Comparison of ENCODE assay signal across 8 mouse cellular contexts in genomic region chr1:182376221-182376620, GRCm38 (mm10). TPM values are rescaled to one million over a fixed set of nuclear protein-coding genes. Genes with fewer than 3 reads are reported as not detected.
A peak's percentile ranks its signal among the peaks of the same experiment; 100 is the strongest.
DNase-seq lines count a peak whose midpoint lies in the region; ATAC-seq and TF ChIP-seq lines count a peak whose summit lies in the region.

No protein-coding gene starts in this region.

- H3K9ac ChIP-seq in liver, adult 2 months (ENCODE audit: low read depth, low read length) = no peak overlapping the region
- no peak overlapping the region for H3K9ac ChIP-seq in liver, embryonic 12.5 days

- DNase-seq in liver, adult 2 months (ENCODE audit: extremely low read depth, low read depth, low spot score) = peak; percentile 62
- DNase-seq in embryonic facial prominence, embryonic 10.5 days (ENCODE audit: low spot score) = peak; percentile 20
- peak; percentile 75 for DNase-seq in hindlimb bud, embryonic 11.5 days (ENCODE audit: extremely low spot score, low read depth, low spot score)
- DNase-seq in telencephalon, adult 2 months (ENCODE audit: low read depth, low spot score) = peak; percentile 41
- no peak for DNase-seq in urinary bladder, postnatal 14 days (ENCODE audit: low spot score)

- TF ChIP-seq POLR2A in liver, adult 2 months (IDR thresholded peaks at IDR 0.05; ENCODE audit: extremely low read depth, insufficient read depth, low read length) = no peak

- TF ChIP-seq CTCF in liver, adult 2 months (IDR thresholded peaks at IDR 0.05; ENCODE audit: low read depth, low read length) = peak; percentile 36; the same call in 1 of the 2 replicates

- no peaks in the 10 kb centered on the region for H3K36me3 ChIP-seq in liver, adult 2 months (ENCODE audit: control insufficient read depth, insufficient read depth, low read length)
- no peaks in the 10 kb centered on the region for H3K36me3 ChIP-seq in liver, embryonic 12.5 days
- H3K36me3 ChIP-seq in embryonic facial prominence, embryonic 10.5 days (replicated peaks) = no peaks in the 10 kb centered on the region

- H3K4me3 ChIP-seq in liver, adult 2 months (ENCODE audit: insufficient read depth, low read depth, low read length) = no peak overlapping the region
- H3K4me3 ChIP-seq in liver, embryonic 12.5 days = no peak overlapping the region
- H3K4me3 ChIP-seq in embryonic facial prominence, embryonic 10.5 days = no peak overlapping the region

- no peaks in the 10 kb centered on the region for H3K9me3 ChIP-seq in liver, embryonic 12.5 days (replicated peaks)
- H3K9me3 ChIP-seq in embryonic facial prominence, embryonic 10.5 days = no peaks in the 10 kb centered on the region

- no peak for ATAC-seq in liver, embryonic 12.5 days
- peak; percentile 32 for ATAC-seq in activated CD4-positive, CD25-positive, alpha-beta regulatory T cell, adult 4 months
- peak; percentile 61 for ATAC-seq in megakaryocyte progenitor cell, adult 5-6 weeks (replicated peaks; ENCODE audit: poor library complexity)

- WGBS in liver, adult 2 months = 35% methylated on average over 8 of the region's 8 CpGs
- 37% methylated on average over 8 of the region's 8 CpGs for WGBS in liver, embryonic 12.5 days (ENCODE audit: insufficient replicate concordance)
- 37% methylated on average over 8 of the region's 8 CpGs for WGBS in embryonic facial prominence, embryonic 10.5 days

- no peaks in the 10 kb centered on the region for H3K27me3 ChIP-seq in liver, adult 2 months (ENCODE audit: control insufficient read depth, insufficient read depth, low read length)
- peaks cover 38% of the 10 kb centered on the region for H3K27me3 ChIP-seq in liver, embryonic 12.5 days (replicated peaks)
- H3K27me3 ChIP-seq in embryonic facial prominence, embryonic 10.5 days (replicated peaks; ENCODE audit: low read depth, poor library complexity, severe bottlenecking) = peaks cover 5% of the 10 kb centered on the region; the same call in 1 of the 2 replicates

- H3K79me2 ChIP-seq in liver, adult 2 months (ENCODE audit: control insufficient read depth, insufficient read depth, low read length) = no peaks in the 10 kb centered on the region

- no peak overlapping the region for H3K4me2 ChIP-seq in liver, embryonic 12.5 days

- no peaks in the 10 kb centered on the region for H3K4me1 ChIP-seq in liver, adult 2 months (ENCODE audit: control insufficient read depth, insufficient read depth, low read length)
- no peaks in the 10 kb centered on the region for H3K4me1 ChIP-seq in liver, embryonic 12.5 days
- 0 out of 2 replicates have a peak, but pooled peaks cover 2% of the 10 kb centered on the region for H3K4me1 ChIP-seq in embryonic facial prominence, embryonic 10.5 days

- no peak overlapping the region for H3K27ac ChIP-seq in liver, adult 2 months (replicated peaks; ENCODE audit: insufficient read depth, low read depth, low read length)
- no peak overlapping the region for H3K27ac ChIP-seq in liver, embryonic 12.5 days
- no peak overlapping the region for H3K27ac ChIP-seq in embryonic facial prominence, embryonic 10.5 days (replicated peaks)

RNA-seq across cellular contexts. Expression of gene Trp53bp2, which starts 32.8 kb away (rescaled TPM):
- total RNA-seq in liver, adult 2 months (2014; rRNA removed) = 5.0 and 6.0 TPM in 2 replicates
- 5.7 and 7.2 TPM in 2 replicates for polyA plus RNA-seq in liver, adult 2 months (2012; rRNA removed)
- polyA plus RNA-seq in liver, embryonic 12.5 days (2016; fragmentation: Nextera tagmentation; extraction: Ambion mirVana) = 5.3 and 5.6 TPM in 2 replicates
- polyA plus RNA-seq in activated CD4-positive, CD25-positive, alpha-beta regulatory T cell, adult 4 months (2017; shearing (Covaris generic)) = 1 to 10 TPM; 7.7 TPM
- polyA plus RNA-seq in embryonic facial prominence, embryonic 10.5 days (2016; fragmentation: Nextera tagmentation; extraction: Ambion mirVana) = 34.1 and 35.6 TPM in 2 replicates
- total RNA-seq in megakaryocyte progenitor cell, adult 5-6 weeks (2015) = 12.3 and 17.5 TPM in 2 replicates
- total RNA-seq in megakaryocyte progenitor cell, adult 5-6 weeks (2017) = 7.5 and 10.6 TPM in 2 replicates

RNA-seq across cellular contexts. Expression of gene Fbxo28, which starts 34.8 kb away (rescaled TPM):
- total RNA-seq in liver, adult 2 months (2014; rRNA removed) = 5.0 and 5.9 TPM in 2 replicates
- polyA plus RNA-seq in liver, adult 2 months (2012; rRNA removed) = 4.7 TPM in 2 replicates
- polyA plus RNA-seq in liver, embryonic 12.5 days (2016; fragmentation: Nextera tagmentation; extraction: Ambion mirVana) = 11.5 and 12.7 TPM in 2 replicates
- polyA plus RNA-seq in activated CD4-positive, CD25-positive, alpha-beta regulatory T cell, adult 4 months (2017; shearing (Covaris generic)) = 1 to 10 TPM; 4.7 to 7.7 TPM
- polyA plus RNA-seq in embryonic facial prominence, embryonic 10.5 days (2016; fragmentation: Nextera tagmentation; extraction: Ambion mirVana) = 21.3 and 21.4 TPM in 2 replicates
- 14.2 and 14.3 TPM in 2 replicates for total RNA-seq in megakaryocyte progenitor cell, adult 5-6 weeks (2015)
- total RNA-seq in megakaryocyte progenitor cell, adult 5-6 weeks (2017) = 10.8 and 12.7 TPM in 2 replicates
